Mouse (Mus musculus) stomach, embryonic 15.5 days (tissue): Measurements from ENCODE around the gene Ankrd40. TPM values are rescaled to one million over a fixed set of nuclear protein-coding genes. Genes with fewer than 3 reads are reported as not detected.
A peak's percentile ranks its signal among the peaks of the same experiment; 100 is the strongest.

Experiments used
- ATAC-seq: fragments of 200-750 bp; cut with Nextera tagmentation; 2 replicates; pipeline ENCODE4 v1.8.0; 2017; ENCODE audit warnings: low read depth, moderate number of reproducible peaks, moderate TSS enrichment; ENCODE audit not compliant: insufficient read depth, low FRiP score
- H3K27ac ChIP-seq: fragments of 300-500 bp; sonication (generic); 2 replicates; pipeline ENCODE4 v1.5.1; 2015; ENCODE audit warnings: mild to moderate bottlenecking, inconsistent platforms
- H3K27me3 ChIP-seq: fragments of 300-500 bp; sonication (generic); replicated peaks from 2 replicates; pipeline ENCODE4 v1.6.1; 2015; ENCODE audit warnings: inconsistent platforms
- H3K36me3 ChIP-seq: fragments of 300-500 bp; sonication (generic); 2 replicates; pipeline ENCODE4 v1.6.1; 2015; ENCODE audit warnings: inconsistent platforms
- H3K4me1 ChIP-seq: fragments of 300-500 bp; sonication (generic); 2 replicates; pipeline ENCODE4 v1.6.1; 2015; ENCODE audit warnings: inconsistent platforms
- H3K4me2 ChIP-seq: fragments of 300-500 bp; sonication (generic); 2 replicates; pipeline ENCODE4 v1.6.1; 2015; ENCODE audit warnings: mild to moderate bottlenecking, inconsistent platforms
- H3K4me3 ChIP-seq: fragments of 300-500 bp; sonication (generic); replicated peaks from 2 replicates; pipeline ENCODE4 v1.5.1; 2015; ENCODE audit warnings: inconsistent platforms
- H3K9ac ChIP-seq: fragments of 300-500 bp; sonication (generic); 2 replicates; pipeline ENCODE4 v1.6.1; 2015; ENCODE audit warnings: inconsistent platforms
- H3K9me3 ChIP-seq: fragments of 300-500 bp; sonication (generic); 2 replicates; pipeline ENCODE4 v1.6.1; 2016; ENCODE audit warnings: inconsistent platforms
- WGBS: fragments of 180-500 bp; shearing (Covaris S2); methylation state at CpG from one replicate; pipeline ENCODE4 v1.1.7; 2015; 5-methylcytosine and 5-hydroxymethylcytosine counted together
- polyA plus RNA-seq: library from polyadenylated mRNA; unstranded; fragments of >200 nt; fragmentation: Nextera tagmentation; extraction: Ambion mirVana; gene quantifications from 2 replicates; pipeline ENCODE4 v1.2.1, GENCODE M21; 2015

Gene Ankrd40
- polyA plus RNA-seq, 1 experiment from 2014 or later = 27.3 TPM

- H3K27ac ChIP-seq = peak overlapping the region; percentile 88
- ATAC-seq = no peak
- no peaks in the 10 kb centered on the region for H3K9me3 ChIP-seq
- WGBS = 36% methylated on average over 13 of the region's 13 CpGs
- peak overlapping the region; percentile 6; the same call in 1 of the 2 replicates for H3K4me2 ChIP-seq
- H3K4me1 ChIP-seq = peaks cover 46% of the 10 kb centered on the region
- no peaks in the 10 kb centered on the region for H3K27me3 ChIP-seq
- no peak overlapping the region for H3K9ac ChIP-seq
- no peak overlapping the region for H3K4me3 ChIP-seq
- peaks cover 15% of the 10 kb centered on the region for H3K36me3 ChIP-seq
These were observed 14.5 kb downstream of the Ankrd40 start for GRCm38 (mm10) chr11:94342114-94342905.

- Histone ChIP-seq H3K9ac (no peak overlapping the region), H3K27ac (no peak overlapping the region), H3K4me2 (no peak overlapping the region), H3K36me3 (peaks cover 8% of the 10 kb centered on the region), H3K27me3 (no peaks in the 10 kb centered on the region), H3K4me1 (peaks cover 50% of the 10 kb centered on the region), H3K9me3 (no peaks in the 10 kb centered on the region), H3K4me3 (no peak overlapping the region)
- ATAC-seq = no peak
- WGBS = 34% methylated on average over 5 of the region's 5 CpGs
These were observed 16.2 kb downstream of the Ankrd40 start for GRCm38 (mm10) chr11:94343955-94344358.

GRCm38 (mm10) chr11:94344470-94344869, 16.7 kb downstream of the Ankrd40 start:
- no peak overlapping the region for H3K4me2 ChIP-seq
- H3K27me3 ChIP-seq = no peaks in the 10 kb centered on the region
- no peak overlapping the region for H3K27ac ChIP-seq
- no peaks in the 10 kb centered on the region for H3K9me3 ChIP-seq
- no peak for ATAC-seq
- H3K36me3 ChIP-seq = 0 out of 2 replicates have a peak, but pooled peaks cover 4% of the 10 kb centered on the region
- H3K4me3 ChIP-seq = no peak overlapping the region
- 52% methylated on average over 1 of the region's 1 CpGs for WGBS
- no peak overlapping the region for H3K9ac ChIP-seq
- peaks cover 50% of the 10 kb centered on the region for H3K4me1 ChIP-seq

GRCm38 (mm10) chr11:94345926-94346325, 18.1 kb downstream of the Ankrd40 start:
- H3K4me1 ChIP-seq = peaks cover 50% of the 10 kb centered on the region
- 74% methylated on average over 10 of the region's 10 CpGs for WGBS
- no peak for ATAC-seq

GRCm38 (mm10) chr11:94346611-94347010, 18.8 kb downstream of the Ankrd40 start:
- Histone ChIP-seq H3K4me1 (peaks cover 50% of the 10 kb centered on the region), H3K27me3 (no peaks in the 10 kb centered on the region), H3K27ac (peak overlapping the region; percentile 84), H3K9ac (no peak overlapping the region), H3K36me3 (no peaks in the 10 kb centered on the region), H3K4me3 (no peak overlapping the region), H3K9me3 (no peaks in the 10 kb centered on the region), H3K4me2 (no peak overlapping the region)
- 19% methylated on average over 3 of the region's 3 CpGs for WGBS
- ATAC-seq = peak; percentile 81

More at GRCm38 (mm10) chr11:94345926-94346325, 18.1 kb downstream of the Ankrd40 start:
- no peak overlapping the region for H3K4me2 ChIP-seq
- no peaks in the 10 kb centered on the region for H3K36me3 ChIP-seq
- no peak overlapping the region for H3K9ac ChIP-seq
- H3K4me3 ChIP-seq = no peak overlapping the region
- H3K27ac ChIP-seq = peak overlapping the region; percentile 84
- H3K27me3 ChIP-seq = no peaks in the 10 kb centered on the region
- no peaks in the 10 kb centered on the region for H3K9me3 ChIP-seq

- H3K9me3 ChIP-seq = no peaks in the 10 kb centered on the region
- peak overlapping the region; percentile 84 for H3K27ac ChIP-seq
- ATAC-seq = no peak
- 59% methylated on average over 7 of the region's 7 CpGs for WGBS
- no peaks in the 10 kb centered on the region for H3K36me3 ChIP-seq
- no peak overlapping the region for H3K9ac ChIP-seq
- no peak overlapping the region for H3K4me2 ChIP-seq
- no peaks in the 10 kb centered on the region for H3K27me3 ChIP-seq
- H3K4me1 ChIP-seq = peaks cover 48% of the 10 kb centered on the region
- H3K4me3 ChIP-seq = no peak overlapping the region
These were observed 19.3 kb downstream of the Ankrd40 start for GRCm38 (mm10) chr11:94347063-94347575.

- ATAC-seq = no peak
- no peak overlapping the region for H3K4me2 ChIP-seq
- H3K27ac ChIP-seq = no peak overlapping the region
- H3K4me1 ChIP-seq = peaks cover 25% of the 10 kb centered on the region
- H3K4me3 ChIP-seq = no peak overlapping the region
- WGBS = 78% methylated on average over 2 of the region's 2 CpGs
- H3K36me3 ChIP-seq = no peaks in the 10 kb centered on the region
- H3K9ac ChIP-seq = no peak overlapping the region
- no peaks in the 10 kb centered on the region for H3K27me3 ChIP-seq
- H3K9me3 ChIP-seq = no peaks in the 10 kb centered on the region
These were observed 22.0 kb downstream of the Ankrd40 start for GRCm38 (mm10) chr11:94349839-94350238.

GRCm38 (mm10) chr11:94350337-94350736, 22.5 kb downstream of the Ankrd40 start:
- no peak overlapping the region for H3K27ac ChIP-seq
- no peak overlapping the region for H3K9ac ChIP-seq
- H3K27me3 ChIP-seq = no peaks in the 10 kb centered on the region
- no peaks in the 10 kb centered on the region for H3K9me3 ChIP-seq
- 58% methylated on average over 1 of the region's 1 CpGs for WGBS
- no peaks in the 10 kb centered on the region for H3K36me3 ChIP-seq
- ATAC-seq = no peak
- peaks cover 25% of the 10 kb centered on the region for H3K4me1 ChIP-seq
- H3K4me2 ChIP-seq = no peak overlapping the region
- H3K4me3 ChIP-seq = no peak overlapping the region

- peaks cover 21% of the 10 kb centered on the region for H3K4me1 ChIP-seq
- H3K36me3 ChIP-seq = no peaks in the 10 kb centered on the region
- no peaks in the 10 kb centered on the region for H3K27me3 ChIP-seq
- H3K4me2 ChIP-seq = no peak overlapping the region
- 28% methylated on average over 3 of the region's 3 CpGs for WGBS
- H3K27ac ChIP-seq = no peak overlapping the region
- no peak overlapping the region for H3K9ac ChIP-seq
- no peaks in the 10 kb centered on the region for H3K9me3 ChIP-seq
- no peak overlapping the region for H3K4me3 ChIP-seq
- ATAC-seq = no peak
These were observed 23.3 kb downstream of the Ankrd40 start for GRCm38 (mm10) chr11:94351094-94351493.

GRCm38 (mm10) chr11:94355521-94356217, 27.9 kb downstream of the Ankrd40 start:
- Histone ChIP-seq H3K36me3 (no peaks in the 10 kb centered on the region), H3K4me2 (no peak overlapping the region), H3K27me3 (no peaks in the 10 kb centered on the region), H3K27ac (no peak overlapping the region), H3K4me3 (no peak overlapping the region), H3K4me1 (0 out of 2 replicates have a peak, but pooled peaks cover 4% of the 10 kb centered on the region), H3K9ac (no peak overlapping the region), H3K9me3 (no peaks in the 10 kb centered on the region)
- 71% methylated on average over 9 of the region's 9 CpGs for WGBS
- no peak for ATAC-seq

- Histone ChIP-seq H3K27ac (no peak overlapping the region), H3K9me3 (no peaks in the 10 kb centered on the region), H3K4me3 (no peak overlapping the region), H3K4me1 (no peaks in the 10 kb centered on the region), H3K9ac (no peak overlapping the region), H3K4me2 (no peak overlapping the region), H3K27me3 (no peaks in the 10 kb centered on the region), H3K36me3 (no peaks in the 10 kb centered on the region)
- WGBS = 92% methylated on average over 12 of the region's 12 CpGs
- no peak for ATAC-seq
These were observed 31.4 kb downstream of the Ankrd40 start for GRCm38 (mm10) chr11:94359168-94359567.
